Mouse (Mus musculus): Measurements from ENCODE around the gene Cipc. TPM values are rescaled to one million over a fixed set of nuclear protein-coding genes. Genes with fewer than 3 reads are reported as not detected.
A peak's percentile ranks its signal among the peaks of the same experiment; 100 is the strongest.

Gene Cipc
- polyA plus RNA-seq, 1 experiment from 2014 or later, result 31.9 TPM

GRCm38 (mm10) chr12:86934748-86935147, 12.1 kb upstream of the Cipc start:
- Histone ChIP-seq H3K9ac (no peak overlapping the region), H3K4me1 (0 out of 2 replicates have a peak, but pooled peaks cover 3% of the 10 kb centered on the region), H3K36me3 (no peaks in the 10 kb centered on the region), H3K4me3 (no peak overlapping the region), H3K4me2 (replicated peaks) (no peak overlapping the region), H3K9me3 (no peaks in the 10 kb centered on the region), H3K27me3 (no peaks in the 10 kb centered on the region), H3K27ac (no peak overlapping the region)
- ATAC-seq (ENCODE audit: insufficient number of reproducible peaks, insufficient read depth, low FRiP score, low TSS enrichment), result no peak
- 80% methylated on average over 1 of the region's 1 CpGs for WGBS

DNA sequence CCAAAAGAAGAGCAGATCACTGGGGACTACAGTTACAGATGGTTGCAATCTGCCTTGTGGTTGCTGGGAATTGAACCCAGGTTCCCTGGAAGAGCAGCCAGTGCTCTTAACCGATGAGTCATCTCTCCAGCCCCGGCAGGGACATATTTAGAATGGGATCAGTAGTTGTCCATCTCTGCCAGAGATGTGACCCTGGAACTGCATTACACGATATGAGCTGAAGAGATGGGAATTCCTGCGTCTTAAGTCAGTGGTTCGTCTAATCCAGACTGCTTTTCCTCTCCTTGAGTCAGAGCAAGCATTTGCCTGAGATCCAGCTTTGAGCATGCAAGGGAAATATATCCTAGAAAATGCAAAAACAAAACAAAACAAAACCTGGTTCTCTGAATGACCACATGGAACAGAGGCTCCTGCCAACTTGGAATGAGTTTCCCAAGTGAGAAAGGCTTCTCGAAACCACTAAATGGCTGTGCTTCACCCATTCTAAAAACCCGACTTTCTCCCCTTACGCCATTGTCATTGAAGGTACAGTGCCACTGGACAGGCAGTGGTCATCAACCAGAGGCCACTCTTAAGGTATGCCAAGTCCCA, 11.1 kb upstream of the Cipc start:
- no peaks in the 10 kb centered on the region for H3K9me3 ChIP-seq
- 72% methylated on average over 8 of the region's 8 CpGs for WGBS
- no peak for ATAC-seq (ENCODE audit: insufficient number of reproducible peaks, insufficient read depth, low FRiP score, low TSS enrichment)

DNA sequence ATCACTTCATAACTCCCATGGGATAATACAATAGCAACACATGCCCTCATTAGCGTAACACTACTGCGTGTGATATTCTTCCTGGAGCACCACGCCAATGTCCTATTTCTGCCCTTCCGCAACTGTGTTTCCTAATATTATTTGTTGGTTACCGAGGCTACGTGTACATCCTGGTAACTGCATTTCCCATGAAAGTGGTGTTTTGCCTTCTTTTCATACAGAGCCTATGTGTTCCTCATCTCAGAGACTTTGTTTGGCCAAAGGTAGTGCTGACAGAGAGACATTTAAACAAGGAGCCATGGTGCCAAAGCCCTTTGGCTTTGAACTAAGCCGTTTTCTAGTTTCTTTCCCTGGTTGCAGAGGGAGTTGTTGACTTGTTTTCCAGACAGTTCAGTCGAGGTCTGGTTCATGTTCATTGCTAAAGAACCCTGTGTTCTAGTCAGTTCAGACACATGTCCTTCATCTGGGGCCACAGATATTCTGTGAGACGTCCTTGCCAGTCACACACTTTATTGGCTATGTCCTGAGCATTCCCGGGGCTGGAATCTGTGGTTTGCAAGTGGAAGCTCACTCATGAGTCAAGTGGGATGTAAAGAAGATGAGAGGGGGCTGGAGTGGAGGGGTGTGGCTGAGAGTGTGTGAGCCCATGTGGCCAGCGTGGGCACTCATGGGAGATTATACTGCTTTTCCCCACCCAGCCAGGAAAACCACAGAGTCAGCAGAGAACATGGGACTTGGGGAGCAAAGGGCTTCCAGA, 10.1 kb upstream of the Cipc start:
- no peak for ATAC-seq (ENCODE audit: insufficient number of reproducible peaks, insufficient read depth, low FRiP score, low TSS enrichment)
- Histone ChIP-seq H3K27ac (no peak overlapping the region), H3K9me3 (no peaks in the 10 kb centered on the region), H3K36me3 (no peaks in the 10 kb centered on the region), H3K4me2 (replicated peaks) (no peak overlapping the region), H3K9ac (no peak overlapping the region), H3K4me3 (no peak overlapping the region), H3K27me3 (no peaks in the 10 kb centered on the region), H3K4me1 (0 out of 2 replicates have a peak, but pooled peaks cover 6% of the 10 kb centered on the region)
- WGBS, result 81% methylated on average over 11 of the region's 11 CpGs

More for the DNA sequence above, 11.1 kb upstream of the Cipc start:
- H3K4me2 ChIP-seq (replicated peaks), result no peak overlapping the region
- no peak overlapping the region for H3K27ac ChIP-seq
- H3K4me1 ChIP-seq, result 0 out of 2 replicates have a peak, but pooled peaks cover 3% of the 10 kb centered on the region
- no peaks in the 10 kb centered on the region for H3K27me3 ChIP-seq
- H3K4me3 ChIP-seq, result no peak overlapping the region
- H3K9ac ChIP-seq, result no peak overlapping the region
- no peaks in the 10 kb centered on the region for H3K36me3 ChIP-seq

DNA sequence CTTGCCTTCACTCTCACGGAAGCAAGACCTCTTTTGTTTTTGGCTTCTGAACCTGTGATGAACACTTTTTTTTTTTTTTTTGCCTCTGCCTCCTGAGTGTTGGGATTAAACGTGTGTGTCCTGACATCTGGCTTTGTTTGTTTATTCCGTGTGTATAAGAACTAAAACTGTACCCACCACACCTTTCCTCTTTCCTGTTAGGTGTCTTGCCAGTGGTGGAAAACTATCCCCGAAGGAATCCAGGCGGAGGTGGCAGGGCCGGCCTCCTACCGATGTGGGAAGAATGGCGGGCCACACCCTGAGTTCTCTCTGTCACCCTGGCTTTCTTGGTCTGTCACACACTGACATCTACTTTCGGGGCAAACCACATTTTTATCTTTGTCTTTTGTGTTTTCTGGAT, 8.3 kb upstream of the Cipc start:
- ATAC-seq (ENCODE audit: insufficient number of reproducible peaks, insufficient read depth, low FRiP score, low TSS enrichment), result no peak
- Histone ChIP-seq H3K4me1 (0 out of 2 replicates have a peak, but pooled peaks cover 6% of the 10 kb centered on the region), H3K36me3 (no peaks in the 10 kb centered on the region), H3K9ac (no peak overlapping the region), H3K4me2 (replicated peaks) (no peak overlapping the region), H3K27ac (no peak overlapping the region), H3K4me3 (no peak overlapping the region), H3K9me3 (no peaks in the 10 kb centered on the region), H3K27me3 (no peaks in the 10 kb centered on the region)
- 68% methylated on average over 9 of the region's 9 CpGs for WGBS

GRCm38 (mm10) chr12:86941173-86941572, 5.7 kb upstream of the Cipc start:
- H3K9ac ChIP-seq, result no peak overlapping the region
- H3K4me3 ChIP-seq, result no peak overlapping the region
- peak overlapping the region; percentile 25; the same call in 1 of the 2 replicates for H3K27ac ChIP-seq
- no peaks in the 10 kb centered on the region for H3K36me3 ChIP-seq
- no peaks in the 10 kb centered on the region for H3K27me3 ChIP-seq
- H3K4me1 ChIP-seq, result peaks cover 6% of the 10 kb centered on the region
- no peak overlapping the region for H3K4me2 ChIP-seq (replicated peaks)
- no peaks in the 10 kb centered on the region for H3K9me3 ChIP-seq
- ATAC-seq (ENCODE audit: insufficient number of reproducible peaks, insufficient read depth, low FRiP score, low TSS enrichment), result no peak
- WGBS, result 53% methylated on average over 11 of the region's 11 CpGs

DNA sequence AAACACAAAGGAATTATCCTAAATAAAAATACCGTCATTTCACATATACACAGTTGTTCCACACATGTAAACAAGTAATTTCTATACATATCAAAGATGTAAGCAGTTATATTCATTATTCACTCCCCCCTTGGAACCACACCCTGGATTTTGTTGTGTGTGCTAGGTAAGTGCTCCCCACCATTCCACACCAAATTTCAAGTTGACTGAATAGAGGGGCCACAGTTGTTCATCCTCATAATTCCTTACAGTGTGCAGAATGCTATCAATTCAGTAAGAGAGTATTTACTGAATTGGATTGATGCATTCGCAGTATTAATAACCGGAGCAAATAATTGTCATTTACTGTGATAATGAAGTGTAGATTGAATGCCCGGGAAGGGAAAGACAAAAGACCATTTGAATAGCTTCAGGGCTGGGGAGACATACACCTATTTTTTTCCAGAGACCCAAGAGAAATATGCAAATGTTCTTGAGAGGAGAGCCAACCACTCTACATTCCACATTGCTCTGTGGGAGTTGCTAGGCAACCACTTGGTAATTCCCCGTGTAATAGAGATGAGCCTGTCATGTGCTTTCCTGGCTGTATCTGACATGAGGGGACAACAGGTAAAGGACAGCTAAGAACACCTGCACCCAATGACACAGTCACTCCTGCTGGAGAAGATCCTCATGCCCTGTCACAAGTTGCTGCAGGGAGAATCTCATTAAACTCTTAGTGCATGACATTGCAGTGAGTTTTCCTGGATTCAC, 4.9 kb upstream of the Cipc start:
- WGBS, result 48% methylated on average over 5 of the region's 5 CpGs
- no peak overlapping the region for H3K4me2 ChIP-seq (replicated peaks)
- H3K27me3 ChIP-seq, result no peaks in the 10 kb centered on the region
- H3K9ac ChIP-seq, result no peak overlapping the region
- no peaks in the 10 kb centered on the region for H3K9me3 ChIP-seq
- H3K4me3 ChIP-seq, result no peak overlapping the region
- no peaks in the 10 kb centered on the region for H3K36me3 ChIP-seq
- H3K27ac ChIP-seq, result no peak overlapping the region
- no peak for ATAC-seq (ENCODE audit: insufficient number of reproducible peaks, insufficient read depth, low FRiP score, low TSS enrichment)
- peaks cover 7% of the 10 kb centered on the region for H3K4me1 ChIP-seq

- Histone ChIP-seq H3K9ac (no peak overlapping the region), H3K9me3 (no peaks in the 10 kb centered on the region), H3K4me1 (peaks cover 13% of the 10 kb centered on the region), H3K4me3 (no peak overlapping the region), H3K27me3 (no peaks in the 10 kb centered on the region), H3K27ac (no peak overlapping the region), H3K36me3 (no peaks in the 10 kb centered on the region), H3K4me2 (replicated peaks) (no peak overlapping the region)
- 90% methylated on average over 8 of the region's 8 CpGs for WGBS
- no peak for ATAC-seq (ENCODE audit: insufficient number of reproducible peaks, insufficient read depth, low FRiP score, low TSS enrichment)
Observed at GRCm38 (mm10) chr12:86943421-86943820, 3.4 kb upstream of the Cipc start.

GRCm38 (mm10) chr12:86945126-86945525, 1.7 kb upstream of the Cipc start:
- ATAC-seq (ENCODE audit: insufficient number of reproducible peaks, insufficient read depth, low FRiP score, low TSS enrichment), result no peak
- Histone ChIP-seq H3K27ac (no peak overlapping the region), H3K4me1 (peaks cover 17% of the 10 kb centered on the region), H3K36me3 (no peaks in the 10 kb centered on the region), H3K9me3 (no peaks in the 10 kb centered on the region), H3K27me3 (no peaks in the 10 kb centered on the region), H3K4me2 (replicated peaks) (no peak overlapping the region), H3K9ac (no peak overlapping the region), H3K4me3 (no peak overlapping the region)
- WGBS, result 2% methylated on average over 4 of the region's 4 CpGs

DNA sequence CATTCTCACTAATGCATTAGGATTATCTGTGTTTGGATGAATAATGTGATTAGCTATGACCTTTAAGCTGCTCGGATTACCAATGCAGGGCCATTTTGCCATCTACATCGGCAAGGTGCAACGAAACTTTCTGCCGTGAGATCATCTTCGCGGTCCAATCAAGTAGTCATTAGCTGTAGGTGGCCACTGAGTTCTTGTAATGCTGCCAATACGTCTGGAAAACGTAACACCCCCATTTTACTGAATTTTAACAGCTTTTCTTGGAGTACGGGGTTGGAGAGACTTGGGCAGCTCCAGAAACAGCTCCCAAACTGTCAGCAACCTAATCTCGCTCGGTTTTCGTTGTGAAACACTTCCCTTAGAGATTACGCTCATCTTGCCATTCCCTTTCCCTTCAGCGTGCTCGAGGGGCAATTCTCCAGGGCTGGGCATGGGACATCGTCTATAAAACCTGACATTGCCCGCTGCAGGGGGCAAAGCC, 502 bp upstream of the Cipc start:
- Histone ChIP-seq H3K36me3 (no peaks in the 10 kb centered on the region), H3K4me2 (replicated peaks) (peak overlapping the region; percentile 84), H3K9ac (peak overlapping the region; percentile 82), H3K4me1 (peaks cover 15% of the 10 kb centered on the region), H3K9me3 (no peaks in the 10 kb centered on the region), H3K27me3 (no peaks in the 10 kb centered on the region), H3K27ac (peak overlapping the region; percentile 99), H3K4me3 (peak overlapping the region; percentile 62)
- under 1% methylated on average over 17 of the region's 17 CpGs for WGBS
- no peak for ATAC-seq (ENCODE audit: insufficient number of reproducible peaks, insufficient read depth, low FRiP score, low TSS enrichment)

DNA sequence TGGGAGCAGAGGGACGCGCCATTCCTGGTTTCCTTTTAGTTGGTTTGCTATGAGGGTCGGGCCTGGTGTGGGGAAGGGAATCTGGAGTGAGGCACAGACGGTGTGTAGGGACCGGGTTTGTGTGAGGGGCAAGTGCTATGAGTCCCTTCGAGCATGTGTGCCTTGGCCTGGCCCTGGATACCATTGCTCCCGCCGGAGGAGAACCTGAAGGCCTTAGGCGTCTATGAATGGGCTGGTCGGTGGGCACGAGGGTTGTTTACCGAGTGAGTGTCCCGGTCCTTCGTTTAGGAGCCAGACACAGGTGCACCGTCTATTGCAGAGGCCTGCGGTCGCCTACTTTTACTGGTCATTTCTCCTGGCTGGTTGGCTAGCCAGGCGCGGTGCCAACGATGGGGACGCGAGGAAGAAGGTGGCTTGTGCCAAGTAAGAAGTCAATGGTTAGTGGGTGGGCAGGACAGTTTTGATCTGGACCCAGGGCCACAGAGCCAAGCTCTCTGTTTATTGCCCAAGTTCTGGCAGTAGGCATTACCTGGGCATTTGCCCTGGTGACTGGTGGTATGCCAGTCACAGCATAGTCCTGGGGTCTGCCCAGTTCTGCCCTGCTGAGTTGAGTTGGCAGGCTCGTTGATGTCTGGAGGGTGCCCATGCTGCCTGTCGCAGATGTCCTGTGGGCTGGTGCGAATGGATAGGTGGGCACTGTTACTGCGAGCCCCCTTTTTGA, 998 bp downstream of the Cipc start:
- 20% methylated on average over 26 of the region's 26 CpGs for WGBS
- peak overlapping the region; percentile 62 for H3K4me3 ChIP-seq
- H3K4me2 ChIP-seq (replicated peaks), result peak overlapping the region; percentile 84
- H3K36me3 ChIP-seq, result peaks cover 5% of the 10 kb centered on the region
- ATAC-seq (ENCODE audit: insufficient number of reproducible peaks, insufficient read depth, low FRiP score, low TSS enrichment), result peak; percentile 43
- H3K9ac ChIP-seq, result peak overlapping the region; percentile 71
- H3K4me1 ChIP-seq, result peaks cover 14% of the 10 kb centered on the region
- H3K9me3 ChIP-seq, result no peaks in the 10 kb centered on the region
- H3K27ac ChIP-seq, result peak overlapping the region; percentile 99
- no peaks in the 10 kb centered on the region for H3K27me3 ChIP-seq

- 66% methylated on average over 6 of the region's 6 CpGs for WGBS
- Histone ChIP-seq H3K27ac (no peak overlapping the region), H3K9me3 (no peaks in the 10 kb centered on the region), H3K36me3 (peaks cover 8% of the 10 kb centered on the region), H3K4me3 (peak overlapping the region; percentile 62; the same call in 1 of the 2 replicates), H3K4me2 (replicated peaks) (peak overlapping the region; percentile 84), H3K9ac (no peak overlapping the region), H3K27me3 (no peaks in the 10 kb centered on the region), H3K4me1 (peaks cover 14% of the 10 kb centered on the region)
- no peak for ATAC-seq (ENCODE audit: insufficient number of reproducible peaks, insufficient read depth, low FRiP score, low TSS enrichment)
Observed at GRCm38 (mm10) chr12:86948627-86949026, 1.8 kb downstream of the Cipc start.
